Mouse (Mus musculus): ENCODE data around the gene Myo15b.
"Not testable (repeated sequence)": the region's sequence is repeated elsewhere in the genome, so short reads cannot be mapped to it uniquely, and the experiment has no call there.

Myo15b gene

DNA sequence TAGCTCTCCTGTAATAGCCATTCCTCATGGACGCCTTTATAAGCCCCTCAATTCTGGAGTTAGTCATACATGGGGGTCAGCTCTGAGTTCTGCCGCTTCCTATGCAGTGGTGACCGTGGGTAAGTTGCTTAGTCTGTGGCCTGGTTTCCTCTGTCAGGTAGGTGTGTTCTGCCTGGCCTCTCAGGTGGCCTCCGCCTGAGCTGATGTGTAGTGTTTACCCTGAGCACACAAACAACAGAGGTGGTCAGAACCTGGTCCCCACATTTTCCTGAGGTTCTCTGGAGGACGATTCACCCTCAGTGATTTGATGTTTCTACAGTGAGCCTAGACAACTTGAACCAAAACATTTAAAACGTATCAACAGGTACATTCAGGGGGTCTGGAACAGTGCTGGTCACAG is 26.1 kb upstream of the Myo15b start:
- DNase-seq, result no peak

DNA sequence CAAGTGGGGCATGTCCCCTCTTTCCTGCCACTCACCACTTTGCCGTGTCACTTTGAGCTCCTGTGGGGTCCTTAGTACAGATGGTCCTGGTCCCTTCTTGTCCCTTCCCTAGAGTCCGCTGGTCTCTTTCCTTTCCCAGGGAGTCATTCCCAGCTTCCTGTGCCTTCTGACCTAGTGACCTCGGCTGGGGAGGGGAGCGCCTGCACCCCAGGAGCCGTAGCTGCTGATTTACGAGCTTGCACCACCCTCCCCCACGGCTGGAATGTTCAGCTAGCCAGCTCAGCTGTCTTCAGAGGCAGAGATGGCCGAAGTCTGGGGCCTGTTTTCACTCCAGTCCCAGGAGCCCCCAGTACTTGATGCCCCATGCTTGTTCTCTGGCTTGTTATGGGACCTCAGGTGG is 25.7 kb upstream of the Myo15b start:
- no peak for DNase-seq

DNA sequence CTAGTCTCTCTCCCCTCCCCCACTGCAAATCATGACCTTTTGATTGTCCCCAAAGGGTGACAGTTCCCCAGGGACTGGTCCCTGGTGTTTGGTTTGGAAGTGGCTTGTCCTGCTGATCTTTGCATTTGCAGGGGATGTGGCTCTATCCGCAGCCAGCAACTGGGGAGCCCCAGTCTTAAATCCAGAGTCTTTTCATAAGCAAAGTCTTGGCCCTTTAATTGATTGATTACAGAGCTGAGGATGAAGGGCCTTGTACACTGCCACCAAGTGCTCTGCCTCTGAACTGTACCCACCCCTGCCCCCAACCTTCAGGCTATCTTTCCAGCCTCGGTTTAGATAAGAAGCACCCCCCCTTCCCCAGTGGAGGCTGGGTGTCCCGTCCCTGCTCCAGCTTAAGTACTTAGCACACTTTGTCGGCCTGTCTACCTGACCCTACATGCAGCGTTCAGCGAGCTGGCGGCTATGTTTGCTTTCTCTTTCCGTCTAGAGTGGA is 25.1 kb upstream of the Myo15b start:
- no peak for DNase-seq

DNA sequence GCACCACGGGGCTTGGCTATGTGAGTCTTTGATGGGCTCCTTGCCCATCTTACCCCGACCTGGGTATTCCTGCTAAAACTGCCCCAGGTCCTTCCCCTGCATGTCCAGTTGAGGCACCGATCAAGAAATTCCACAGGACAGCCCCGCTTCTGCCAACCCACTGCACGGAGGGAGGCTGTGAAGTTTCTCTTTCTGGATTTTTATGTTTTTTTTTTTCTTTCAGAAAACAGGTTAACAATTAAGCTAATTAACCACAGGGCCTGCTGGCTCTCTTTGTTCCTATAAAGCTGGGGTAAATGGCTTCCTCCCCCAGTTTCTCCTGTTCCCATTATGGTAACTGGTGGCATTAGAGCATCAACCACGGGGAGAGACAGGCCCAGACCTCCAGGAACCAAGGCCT is 24.2 kb upstream of the Myo15b start:
- DNase-seq, result no peak

DNA sequence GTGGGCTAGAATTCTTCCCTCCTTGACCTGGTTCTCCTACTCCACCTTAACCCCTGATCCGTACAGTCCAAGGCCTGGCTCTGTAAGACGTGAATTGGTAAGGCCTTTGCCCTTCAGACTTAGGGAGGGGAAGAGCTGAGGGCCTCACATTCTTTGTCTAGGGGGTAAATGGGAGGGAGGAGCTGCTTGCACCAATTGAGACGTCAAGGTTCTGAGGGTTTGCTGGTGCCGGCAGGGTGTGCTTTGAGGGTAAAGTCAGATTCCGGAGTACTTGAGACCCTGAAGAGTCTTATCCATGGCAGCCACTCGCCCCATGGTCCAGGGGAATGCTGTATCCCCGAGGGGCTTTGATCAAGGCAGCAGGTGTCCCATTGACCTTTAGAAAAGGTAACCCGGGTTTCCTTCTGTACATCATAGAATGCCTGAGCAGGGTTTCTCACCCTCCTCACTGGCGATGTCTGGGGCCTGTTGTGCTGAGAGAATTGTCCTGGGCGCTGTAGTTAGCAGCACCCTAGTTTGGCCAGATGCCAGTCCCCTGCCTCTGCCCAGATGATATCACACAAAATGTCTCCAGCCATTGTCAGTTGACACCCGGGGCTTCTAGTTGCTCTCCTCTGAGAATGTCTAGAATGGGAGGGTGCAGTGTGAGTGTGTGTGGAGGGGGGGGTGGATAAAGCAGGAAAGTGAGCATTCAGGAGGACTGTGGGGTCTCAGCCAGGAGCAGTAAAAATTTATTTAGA is 21.4 kb upstream of the Myo15b start:
- no peak for DNase-seq

DNA sequence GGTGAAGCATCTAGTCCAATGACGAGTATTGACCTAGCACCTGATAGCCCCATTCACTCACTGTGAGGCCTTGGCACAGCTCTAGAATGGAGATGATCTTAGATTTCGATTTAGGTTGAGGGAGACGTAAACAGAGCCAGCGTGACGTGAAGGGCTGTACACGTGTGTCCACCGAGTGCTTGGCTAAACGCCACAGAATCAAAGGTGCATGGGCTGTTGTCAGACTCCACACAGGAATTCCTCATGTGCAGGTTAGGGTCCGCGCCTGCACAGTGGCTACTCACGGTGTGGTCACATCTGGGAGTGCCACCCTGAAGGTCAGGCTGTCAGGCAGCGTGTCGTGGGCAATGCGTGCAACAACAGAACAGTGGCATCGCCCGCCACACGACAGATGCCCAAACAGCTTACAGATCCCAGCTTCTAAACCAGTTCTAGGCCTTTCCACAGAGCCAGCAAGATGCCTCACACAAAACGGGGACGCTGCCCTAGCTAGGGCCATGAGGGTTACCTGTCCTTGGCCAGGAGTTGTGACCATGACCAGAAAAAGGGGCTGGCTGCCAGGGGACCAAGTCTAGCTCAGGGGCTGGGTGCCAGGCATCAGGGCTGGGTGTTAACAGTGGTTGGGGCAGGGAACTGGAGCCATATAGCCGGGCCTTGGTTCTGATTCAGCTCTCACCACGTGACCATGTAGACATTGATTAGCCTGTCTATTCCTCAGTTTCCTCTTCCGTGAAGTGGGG is 20.4 kb upstream of the Myo15b start:
- no peak for DNase-seq

DNA sequence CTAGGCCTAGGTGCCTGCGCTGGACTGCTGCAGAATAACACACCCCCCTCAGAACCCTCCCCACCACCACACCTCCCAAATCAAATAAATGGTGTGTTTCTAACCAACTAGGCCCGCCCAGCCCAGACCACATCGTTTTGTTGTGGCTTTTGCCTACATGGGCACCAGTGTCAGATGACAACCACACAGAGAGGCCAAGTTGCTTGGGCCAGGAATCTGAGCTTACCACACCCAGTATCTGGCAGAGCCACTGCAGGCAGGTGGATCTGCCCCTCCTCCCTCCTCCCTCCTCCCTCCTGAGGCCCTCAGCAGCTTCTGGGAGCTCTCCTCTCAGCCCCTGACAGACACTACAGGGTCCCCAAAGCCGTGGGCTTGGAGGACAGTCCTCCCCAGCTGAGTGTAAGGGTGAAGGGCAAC is 19.3 kb upstream of the Myo15b start:
- no peak for DNase-seq

DNA sequence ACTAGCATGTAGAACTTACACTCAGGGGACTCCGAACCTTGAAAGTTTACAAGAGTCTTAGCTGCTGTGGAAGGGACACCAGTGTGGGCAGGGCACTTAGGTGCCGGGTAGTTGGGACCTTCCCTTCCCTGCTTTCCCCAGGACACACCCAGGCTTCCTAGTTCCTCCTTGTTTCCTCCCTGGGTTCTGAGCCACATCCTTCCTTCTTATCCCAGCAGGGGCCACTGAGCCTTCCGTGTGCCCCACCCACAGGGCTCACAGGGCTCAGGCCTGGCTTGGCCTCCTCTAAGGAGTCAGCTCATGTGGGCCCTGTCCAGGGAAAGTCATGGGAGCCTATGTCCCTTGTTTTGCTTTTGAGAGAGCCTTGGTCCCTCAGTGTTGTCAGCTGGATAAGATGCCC is 18.5 kb upstream of the Myo15b start:
- DNase-seq, result no peak

DNA sequence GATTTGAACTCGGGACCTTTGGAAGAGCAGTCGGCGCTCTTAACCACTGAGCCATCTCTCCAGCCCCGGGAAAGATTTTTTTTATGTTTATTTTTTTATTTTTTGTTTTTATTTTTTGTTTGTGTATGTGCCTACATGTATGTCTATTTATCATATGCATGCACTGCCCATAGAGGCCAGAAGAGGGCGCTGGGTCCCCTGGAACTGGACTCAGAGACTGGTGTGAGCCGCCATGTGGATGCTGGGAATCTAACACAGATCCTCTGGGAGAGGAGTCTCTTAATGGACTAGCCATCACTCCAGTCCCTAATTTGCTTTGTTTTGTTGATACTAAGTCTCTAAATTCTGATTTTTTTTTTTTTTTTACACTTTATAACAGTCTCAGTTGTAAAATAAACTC is 17.2 kb upstream of the Myo15b start:
- DNase-seq, result no peak

DNA sequence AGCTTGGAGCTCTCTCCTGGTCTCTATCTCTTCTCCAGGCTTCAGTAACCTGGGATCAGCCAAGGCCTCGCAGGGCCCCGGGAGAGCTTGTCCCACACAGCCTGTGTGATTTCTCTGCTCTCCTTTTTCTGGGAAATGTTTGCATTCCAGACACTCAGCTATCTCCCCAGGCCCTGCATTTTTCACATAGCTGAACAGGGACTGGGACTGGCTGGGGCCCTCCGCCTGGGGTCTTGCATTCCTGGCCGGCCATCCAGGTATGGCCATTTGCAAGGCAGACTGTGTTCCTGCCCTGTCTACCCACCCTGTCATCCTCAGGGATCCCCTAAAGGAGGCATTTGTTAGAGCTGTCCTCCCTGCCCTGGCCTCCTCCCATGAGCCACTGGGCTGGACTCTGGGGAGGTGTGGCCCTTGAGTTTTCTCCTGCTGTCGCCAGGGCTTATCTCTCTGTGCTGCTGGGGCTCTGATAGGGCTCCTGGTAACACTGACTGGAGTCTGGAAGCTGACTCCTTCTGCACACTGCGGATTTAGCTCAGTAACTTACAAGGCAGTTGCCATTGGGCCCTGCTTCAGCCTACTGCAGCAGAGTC is 16.1 kb upstream of the Myo15b start:
- DNase-seq, result no peak

DNA sequence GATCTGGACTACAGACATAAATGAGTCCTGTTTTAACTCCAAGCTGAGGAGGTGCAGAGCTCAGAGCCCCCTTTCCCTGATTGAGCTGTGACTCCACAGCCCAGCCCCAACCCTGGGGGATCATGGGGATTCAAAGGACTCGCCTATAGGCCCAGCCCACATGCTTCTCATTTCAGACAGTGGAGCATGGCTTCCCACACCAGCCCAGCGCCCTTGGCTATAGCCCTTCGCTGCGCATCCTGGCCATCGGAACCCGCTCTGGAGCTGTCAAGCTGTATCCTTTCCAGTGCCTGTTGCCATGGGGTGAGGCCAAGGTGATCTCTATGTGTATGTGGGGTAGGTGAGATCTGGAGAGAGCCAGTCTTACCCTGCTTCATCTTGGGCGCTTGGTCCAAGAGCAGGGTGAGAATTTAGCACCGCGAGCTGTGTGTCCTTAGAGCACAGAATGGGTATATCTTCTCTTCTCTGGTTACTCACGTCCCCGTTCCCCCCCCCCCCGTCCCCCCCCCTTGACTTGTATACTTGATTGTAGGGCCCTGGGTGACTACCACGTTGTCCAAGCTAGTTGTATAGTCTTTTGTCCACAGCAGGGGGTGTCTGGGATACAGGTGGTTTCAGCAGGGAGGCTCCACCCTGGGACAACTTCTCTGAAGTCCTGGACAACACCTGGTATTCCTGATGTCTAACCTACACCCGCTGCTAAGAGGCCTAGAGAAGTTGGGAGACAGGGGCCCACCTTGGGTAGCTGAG is 14.9 kb upstream of the Myo15b start:
- no peak for DNase-seq

DNA sequence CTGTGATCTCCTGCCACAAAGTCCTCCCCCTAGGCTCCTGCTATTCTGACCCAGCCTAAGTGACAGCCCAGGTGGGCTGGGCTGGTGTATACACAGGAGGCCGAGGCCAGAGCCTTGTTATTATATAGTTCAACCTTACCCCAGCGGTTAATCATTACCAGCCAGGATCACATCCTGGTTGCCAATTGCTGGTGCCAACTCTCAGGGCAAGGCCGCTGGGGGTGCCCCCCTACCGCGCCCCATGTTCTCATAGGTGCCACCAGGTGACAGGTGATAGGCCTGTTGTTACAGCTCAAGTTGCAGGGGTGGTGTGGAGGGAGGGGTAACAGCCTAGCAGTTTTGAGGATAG is 14.3 kb upstream of the Myo15b start:
- DNase-seq, result no peak

DNA sequence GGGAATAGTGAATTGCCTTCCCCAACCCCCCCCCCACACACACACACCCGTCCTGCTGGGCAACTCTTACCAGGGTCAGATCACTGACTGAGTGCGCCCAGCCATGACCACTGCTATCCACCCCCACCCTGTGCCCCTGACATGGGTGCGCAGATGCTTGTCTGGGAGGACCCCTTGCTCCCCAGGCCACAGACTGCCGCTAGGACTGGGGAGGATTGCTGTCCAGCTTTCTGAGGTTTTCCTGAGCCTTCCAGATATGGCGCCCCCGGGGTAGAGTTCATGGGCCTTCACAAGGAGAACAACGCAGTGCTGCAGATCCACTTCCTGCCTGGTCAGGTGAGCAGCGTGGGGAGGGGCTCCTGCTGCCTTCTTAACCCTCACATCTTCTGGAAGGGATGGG is 14.0 kb upstream of the Myo15b start:
- DNase-seq, result no peak

DNA sequence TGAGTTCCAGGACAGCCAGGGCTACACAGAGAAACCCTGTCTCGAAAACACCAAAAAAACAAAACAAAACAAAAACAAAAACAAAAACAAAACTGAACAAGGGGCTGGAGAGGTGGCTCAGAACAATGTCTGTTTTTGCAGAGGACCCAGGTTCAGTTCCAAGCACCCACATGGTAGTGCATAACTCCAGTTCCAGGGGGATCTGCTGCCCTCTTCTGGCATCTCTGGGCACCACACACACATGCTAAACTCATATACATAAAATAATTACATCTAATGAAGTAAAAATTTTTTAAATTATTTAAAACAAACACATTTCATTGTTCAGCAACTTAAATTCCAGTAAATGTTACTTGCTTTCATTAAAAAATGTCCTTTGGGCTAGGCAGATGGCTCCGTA is 12.4 kb upstream of the Myo15b start:
- DNase-seq, result no peak

DNA sequence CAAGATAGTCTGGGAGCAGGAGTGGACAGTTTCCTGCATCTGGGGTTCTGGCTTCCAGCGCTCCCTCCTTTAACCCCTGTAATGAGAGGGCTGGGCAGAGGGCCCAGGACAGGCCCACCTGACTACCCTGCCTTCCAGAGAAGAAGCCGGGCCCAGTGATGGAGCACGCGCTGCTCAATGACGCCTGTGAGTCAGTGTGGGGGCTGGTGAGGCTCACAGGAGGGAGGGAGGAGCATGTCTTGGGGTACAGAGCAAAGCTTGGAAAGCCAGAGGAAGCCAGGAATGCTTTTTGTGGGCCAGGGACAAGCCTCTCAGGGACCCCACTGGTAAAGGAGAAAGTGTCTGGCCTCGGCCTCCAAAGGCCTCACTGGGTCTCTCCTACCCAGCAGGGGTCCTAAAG is 3.5 kb upstream of the Myo15b start:
- DNase-seq, result no peak

DNA sequence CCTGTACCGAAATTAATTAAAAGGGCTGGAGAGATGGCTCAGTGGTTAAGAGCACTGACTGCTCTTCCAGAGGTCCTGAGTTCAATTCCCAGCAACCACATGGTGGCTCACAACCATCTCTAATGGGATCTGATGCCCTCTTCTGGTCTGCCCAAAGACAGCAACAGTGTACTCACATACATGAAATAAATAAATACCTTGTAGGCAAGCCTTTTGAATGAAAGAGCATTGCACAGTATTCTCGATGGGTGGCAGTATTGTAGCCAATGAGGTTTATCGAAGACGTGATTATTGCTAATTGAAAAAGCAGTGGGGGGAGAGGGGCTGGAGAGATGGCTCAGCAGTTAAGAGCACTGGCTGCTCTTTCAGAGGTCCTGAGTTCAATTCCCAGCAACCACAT is 1.1 kb upstream of the Myo15b start:
- not testable (repeated sequence) for DNase-seq

DNA sequence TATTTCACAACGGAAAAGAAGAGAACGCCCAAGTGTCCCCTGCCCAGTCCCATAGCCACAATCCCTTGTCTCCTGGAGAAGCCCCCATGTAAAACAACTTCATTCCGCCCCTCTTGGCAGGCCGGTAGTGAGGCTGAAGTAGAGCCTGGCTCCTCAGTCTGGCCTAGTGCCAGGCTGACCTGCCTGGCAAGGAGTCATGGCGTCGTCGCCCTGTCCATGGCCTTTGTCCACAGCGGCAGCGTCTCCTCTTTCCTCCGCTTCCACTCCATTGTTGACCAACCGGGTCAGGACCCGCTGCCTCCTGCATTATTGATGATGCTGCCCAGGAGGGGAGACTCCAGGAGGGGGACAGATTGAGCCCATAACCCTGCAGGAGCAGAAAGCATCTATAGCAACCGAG is 270 bp upstream of the Myo15b start:
- DNase-seq, result no peak

DNA sequence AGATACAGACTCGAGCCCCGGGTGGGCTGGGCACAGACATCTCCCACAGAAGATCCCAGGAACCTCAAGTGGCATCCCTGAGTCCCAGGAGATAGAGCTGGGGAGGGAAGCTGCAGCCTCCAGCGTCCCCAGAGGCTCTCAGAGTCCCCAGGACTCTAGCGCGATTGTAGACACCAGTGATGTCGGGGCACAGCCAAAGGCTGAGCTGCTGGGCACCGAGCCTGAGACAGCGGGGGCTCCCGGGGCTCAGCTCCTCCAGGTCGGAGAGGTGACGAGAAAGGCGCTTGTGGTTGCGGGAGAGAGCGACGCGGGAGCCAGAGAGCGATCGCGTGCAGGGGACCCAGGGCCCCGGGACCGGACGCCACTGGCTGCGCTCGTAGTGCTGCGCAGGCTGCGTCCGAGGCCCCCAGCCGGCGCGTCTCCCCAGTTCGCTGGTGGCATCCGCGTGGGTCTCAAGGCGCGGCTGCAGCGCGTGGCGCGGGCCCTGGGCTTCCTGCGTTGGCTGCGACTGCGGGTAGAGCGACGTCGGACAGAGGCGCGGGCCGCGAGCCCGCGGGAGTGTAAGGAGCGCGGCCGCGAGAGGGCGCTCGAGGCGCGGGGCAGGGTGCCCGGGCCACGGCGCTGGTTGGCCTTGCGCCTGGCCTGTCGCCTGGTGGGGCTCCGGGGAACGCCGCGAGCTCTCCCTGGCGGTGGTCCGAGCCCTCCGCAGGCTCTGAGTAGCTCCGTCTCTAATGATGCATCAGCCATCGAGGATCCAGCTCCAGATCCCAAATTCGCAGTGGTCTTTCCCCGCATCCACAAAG is 1.1 kb downstream of the Myo15b start:
- DNase-seq, result peak; percentile 48 to 79

DNA sequence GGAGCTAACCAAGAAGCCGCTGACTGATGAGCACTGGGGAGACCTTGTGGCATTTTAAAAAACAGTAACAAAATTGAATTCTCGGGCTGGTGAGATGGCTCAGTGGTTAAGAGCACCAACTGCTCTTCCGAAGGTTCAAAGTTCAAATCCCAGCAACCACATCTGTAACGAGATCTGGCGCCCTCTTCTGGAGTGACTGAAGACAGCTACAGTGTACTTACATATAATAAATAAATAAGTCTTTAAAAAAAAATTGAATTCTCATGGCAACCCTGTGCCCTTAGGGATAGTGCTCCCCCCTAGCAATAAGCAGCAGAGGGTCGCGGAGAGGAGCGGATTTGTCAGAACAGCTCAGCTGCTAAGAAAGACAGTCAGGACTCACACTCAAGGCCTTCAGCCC is 5.7 kb downstream of the Myo15b start:
- no peak for DNase-seq

DNA sequence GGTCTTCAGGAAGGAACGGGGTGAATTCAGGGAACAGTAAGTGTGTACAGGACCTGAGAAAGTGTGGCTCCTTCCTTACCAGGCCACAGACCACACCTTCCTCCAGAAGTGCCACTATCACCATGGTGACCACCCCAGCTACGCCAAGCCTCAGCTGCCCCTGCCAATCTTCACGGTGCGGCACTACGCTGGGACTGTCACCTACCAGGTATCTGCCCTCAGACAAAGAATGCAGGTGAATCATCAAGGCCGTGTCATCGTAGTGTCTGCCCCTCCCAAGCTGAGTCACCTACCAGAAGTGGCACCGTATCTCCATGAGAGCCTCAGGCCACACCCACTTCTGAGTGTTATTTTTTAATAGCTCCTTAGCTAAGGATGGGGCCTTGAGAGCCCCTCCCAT is 11.2 kb downstream of the Myo15b start:
- DNase-seq, result no peak

DNA sequence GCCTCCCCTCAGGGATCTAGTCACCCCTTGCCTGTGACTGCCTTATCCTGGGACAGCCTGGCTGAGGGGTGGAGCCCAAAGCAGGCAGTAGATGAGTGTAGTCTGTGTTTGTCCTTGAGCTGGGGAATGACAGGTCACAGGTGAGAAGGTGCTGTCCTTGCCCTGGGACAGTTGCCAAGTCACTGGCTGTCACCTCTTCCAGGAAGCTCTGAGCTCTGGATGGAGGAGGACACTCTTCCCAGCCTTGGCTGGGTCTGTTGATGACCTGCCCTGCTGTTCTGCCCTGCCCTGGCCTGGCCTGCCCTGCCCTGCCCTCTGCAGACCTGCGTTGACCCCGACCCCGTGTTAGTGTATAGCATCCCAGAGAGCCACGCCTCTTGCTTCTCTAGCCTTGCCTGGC is 14.2 kb downstream of the Myo15b start:
- no peak for DNase-seq

DNA sequence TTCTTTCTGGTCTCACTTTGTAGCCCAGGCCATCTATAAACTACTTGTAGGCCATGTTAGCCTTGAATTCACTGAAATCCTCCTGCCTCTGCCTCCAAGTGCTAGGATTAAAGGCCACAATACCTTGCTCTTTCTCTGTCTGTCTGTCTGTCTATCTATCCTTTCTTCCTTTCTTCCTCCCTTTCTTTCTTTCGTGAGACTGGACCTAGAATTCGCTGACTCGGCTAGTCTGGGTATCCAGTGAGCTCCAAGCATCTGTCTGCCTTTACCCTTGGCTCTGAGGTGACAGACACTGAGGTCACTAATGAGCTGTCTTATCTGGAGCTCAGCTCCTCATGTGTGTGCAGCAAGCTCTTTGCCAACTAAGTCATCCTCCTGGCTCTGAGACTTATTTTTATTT is 17.7 kb downstream of the Myo15b start:
- no peak for DNase-seq

DNA sequence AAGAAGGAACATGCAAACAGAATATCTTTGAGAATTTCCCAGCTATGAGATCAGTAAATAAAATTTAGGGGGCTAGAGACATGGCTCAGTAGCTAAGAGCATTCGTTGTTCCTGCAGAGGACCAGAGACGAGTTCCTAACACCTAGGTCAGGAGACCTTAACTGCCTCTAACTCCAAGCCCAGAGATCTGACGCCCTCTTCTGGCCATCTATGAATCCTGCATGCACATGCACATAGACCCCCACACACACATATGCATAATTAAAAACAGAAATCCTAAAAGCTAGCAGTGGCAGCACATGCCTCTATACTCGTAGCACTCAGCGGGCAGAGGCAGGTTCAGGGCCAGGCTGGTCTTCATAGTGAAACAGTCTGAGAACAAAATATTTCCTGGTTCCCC is 18.2 kb downstream of the Myo15b start:
- DNase-seq, result no peak

Measured in cerebellum, adult 18-20 months (tissue).